Mouse (Mus musculus): Measurements from ENCODE around the gene Ets1. TPM values are rescaled to one million over a fixed set of nuclear protein-coding genes. Genes with fewer than 3 reads are reported as not detected.

Gene Ets1
- polyA plus RNA-seq, 1 experiment from 2014 or later: 115 TPM

- ATAC-seq (ENCODE audit: low read depth): no peak
- Histone ChIP-seq H3K4me3 (ENCODE audit: low read length) (no peak overlapping the region), H3K4me2 (ENCODE audit: low read depth, low read length) (no peak overlapping the region), H3K36me3 (ENCODE audit: control insufficient read depth, insufficient read depth, low read length) (no peaks in the 10 kb centered on the region), H3K9ac (ENCODE audit: low read length) (no peak overlapping the region), H3K4me1 (replicated peaks; ENCODE audit: control insufficient read depth, insufficient read depth, low read length) (peaks cover 6% of the 10 kb centered on the region; the same call in 1 of the 2 replicates), H3K27me3 (ENCODE audit: control insufficient read depth, insufficient read depth, low read depth, low read length) (no peaks in the 10 kb centered on the region), H3K9me3 (ENCODE audit: control insufficient read depth, low read length) (no peaks in the 10 kb centered on the region), H3K27ac (ENCODE audit: low read length) (no peak overlapping the region)
- WGBS: 78% methylated on average over 9 of the region's 9 CpGs
These were observed 21.8 kb upstream of the Ets1 start for GRCm38 (mm10) chr9:32614191-32614590.

DNA sequence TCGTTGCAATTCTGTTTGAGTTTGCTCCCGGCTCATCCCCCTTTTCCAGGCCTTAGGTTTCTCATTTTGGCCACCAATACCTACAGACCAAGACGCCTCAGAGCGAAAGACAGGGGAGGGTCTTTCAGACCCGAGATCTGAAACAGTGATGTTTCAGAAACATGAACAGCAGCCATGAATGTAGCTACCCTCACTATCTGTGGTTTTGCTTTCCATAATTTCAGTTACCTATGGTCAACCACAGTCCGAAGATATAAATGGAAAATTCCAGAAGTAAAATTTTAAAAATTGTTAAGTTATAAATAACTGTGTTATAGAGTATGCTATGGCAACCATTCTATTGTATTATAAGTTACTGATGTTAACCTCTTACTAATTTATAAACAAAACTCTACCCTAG lies 20.6 kb upstream of the Ets1 start:
- Histone ChIP-seq H3K36me3 (ENCODE audit: control insufficient read depth, insufficient read depth, low read length) (no peaks in the 10 kb centered on the region), H3K4me3 (ENCODE audit: low read length) (no peak overlapping the region), H3K9me3 (ENCODE audit: control insufficient read depth, low read length) (no peaks in the 10 kb centered on the region), H3K4me2 (ENCODE audit: low read depth, low read length) (no peak overlapping the region), H3K27me3 (ENCODE audit: control insufficient read depth, insufficient read depth, low read depth, low read length) (no peaks in the 10 kb centered on the region), H3K27ac (ENCODE audit: low read length) (no peak overlapping the region), H3K4me1 (replicated peaks; ENCODE audit: control insufficient read depth, insufficient read depth, low read length) (peaks cover 6% of the 10 kb centered on the region; the same call in 1 of the 2 replicates), H3K9ac (ENCODE audit: low read length) (no peak overlapping the region)
- 85% methylated on average over 6 of the region's 6 CpGs for WGBS
- no peak for ATAC-seq (ENCODE audit: low read depth)

DNA sequence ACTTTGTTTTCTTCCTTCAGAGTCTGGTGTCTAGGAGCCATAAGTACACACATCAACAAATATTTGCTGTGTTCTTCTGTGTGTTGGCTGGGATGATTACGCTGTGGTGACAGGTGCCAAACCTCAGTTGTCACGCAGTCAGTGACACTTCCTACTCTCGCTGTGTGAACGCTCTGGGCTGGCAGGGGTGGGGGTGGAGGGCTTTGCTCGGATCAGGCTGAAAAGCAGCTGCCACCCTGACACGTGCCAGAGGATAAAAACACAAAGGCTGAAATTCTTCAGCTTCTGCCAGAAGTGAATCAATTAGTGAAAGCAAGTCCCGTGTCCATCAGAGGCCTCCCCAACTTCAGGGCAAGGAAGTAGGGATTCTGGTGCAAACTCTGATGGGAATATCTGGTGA lies 20.0 kb upstream of the Ets1 start:
- Histone ChIP-seq H3K4me1 (replicated peaks; ENCODE audit: control insufficient read depth, insufficient read depth, low read length) (peaks cover 6% of the 10 kb centered on the region; the same call in 1 of the 2 replicates), H3K9ac (ENCODE audit: low read length) (no peak overlapping the region), H3K9me3 (ENCODE audit: control insufficient read depth, low read length) (no peaks in the 10 kb centered on the region), H3K27me3 (ENCODE audit: control insufficient read depth, insufficient read depth, low read depth, low read length) (no peaks in the 10 kb centered on the region), H3K36me3 (ENCODE audit: control insufficient read depth, insufficient read depth, low read length) (no peaks in the 10 kb centered on the region), H3K4me2 (ENCODE audit: low read depth, low read length) (no peak overlapping the region), H3K27ac (ENCODE audit: low read length) (no peak overlapping the region), H3K4me3 (ENCODE audit: low read length) (no peak overlapping the region)
- 17% methylated on average over 7 of the region's 7 CpGs for WGBS
- 0 out of 2 replicates have a peak, but pooled peaks have one; percentile 37 for ATAC-seq (ENCODE audit: low read depth)

GRCm38 (mm10) chr9:32616516-32617429 lies 19.2 kb upstream of the Ets1 start:
- peaks cover 6% of the 10 kb centered on the region; the same call in 1 of the 2 replicates for H3K4me1 ChIP-seq (replicated peaks; ENCODE audit: control insufficient read depth, insufficient read depth, low read length)
- 75% methylated on average over 5 of the region's 5 CpGs for WGBS
- no peak for ATAC-seq (ENCODE audit: low read depth)

DNA sequence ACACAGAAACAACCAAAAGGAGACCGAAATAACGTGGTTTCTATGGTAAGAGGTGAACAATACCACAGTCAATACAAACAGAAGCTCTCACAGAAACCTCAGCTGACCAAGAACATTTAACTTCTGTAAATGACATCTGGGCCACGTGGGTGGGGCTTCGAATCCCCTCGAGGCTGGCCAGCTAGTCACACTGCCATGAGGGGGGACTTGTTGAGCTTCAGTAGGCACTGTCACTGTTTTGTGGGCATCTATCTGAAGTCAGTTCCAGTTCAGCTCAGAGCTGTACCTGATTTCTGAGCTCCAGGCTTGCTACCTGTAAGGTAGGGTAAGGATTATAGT lies 18.6 kb upstream of the Ets1 start:
- no peaks in the 10 kb centered on the region for H3K9me3 ChIP-seq (ENCODE audit: control insufficient read depth, low read length)
- H3K4me2 ChIP-seq (ENCODE audit: low read depth, low read length): no peak overlapping the region
- H3K27ac ChIP-seq (ENCODE audit: low read length): no peak overlapping the region
- H3K27me3 ChIP-seq (ENCODE audit: control insufficient read depth, insufficient read depth, low read depth, low read length): no peaks in the 10 kb centered on the region
- no peak overlapping the region for H3K4me3 ChIP-seq (ENCODE audit: low read length)
- ATAC-seq (ENCODE audit: low read depth): no peak
- 59% methylated on average over 5 of the region's 5 CpGs for WGBS
- H3K9ac ChIP-seq (ENCODE audit: low read length): no peak overlapping the region
- peaks cover 6% of the 10 kb centered on the region; the same call in 1 of the 2 replicates for H3K4me1 ChIP-seq (replicated peaks; ENCODE audit: control insufficient read depth, insufficient read depth, low read length)
- no peaks in the 10 kb centered on the region for H3K36me3 ChIP-seq (ENCODE audit: control insufficient read depth, insufficient read depth, low read length)

More at GRCm38 (mm10) chr9:32616516-32617429, 19.2 kb upstream of the Ets1 start:
- no peak overlapping the region for H3K27ac ChIP-seq (ENCODE audit: low read length)
- H3K4me3 ChIP-seq (ENCODE audit: low read length): no peak overlapping the region
- no peaks in the 10 kb centered on the region for H3K27me3 ChIP-seq (ENCODE audit: control insufficient read depth, insufficient read depth, low read depth, low read length)
- H3K9ac ChIP-seq (ENCODE audit: low read length): no peak overlapping the region
- no peaks in the 10 kb centered on the region for H3K9me3 ChIP-seq (ENCODE audit: control insufficient read depth, low read length)
- no peak overlapping the region for H3K4me2 ChIP-seq (ENCODE audit: low read depth, low read length)
- H3K36me3 ChIP-seq (ENCODE audit: control insufficient read depth, insufficient read depth, low read length): no peaks in the 10 kb centered on the region

- no peaks in the 10 kb centered on the region for H3K27me3 ChIP-seq (ENCODE audit: control insufficient read depth, insufficient read depth, low read depth, low read length)
- peak; percentile 81 for ATAC-seq (ENCODE audit: low read depth)
- H3K9ac ChIP-seq (ENCODE audit: low read length): no peak overlapping the region
- peaks cover 6% of the 10 kb centered on the region; the same call in 1 of the 2 replicates for H3K4me1 ChIP-seq (replicated peaks; ENCODE audit: control insufficient read depth, insufficient read depth, low read length)
- H3K4me2 ChIP-seq (ENCODE audit: low read depth, low read length): no peak overlapping the region
- no peaks in the 10 kb centered on the region for H3K36me3 ChIP-seq (ENCODE audit: control insufficient read depth, insufficient read depth, low read length)
- H3K4me3 ChIP-seq (ENCODE audit: low read length): no peak overlapping the region
- no peak overlapping the region for H3K27ac ChIP-seq (ENCODE audit: low read length)
- H3K9me3 ChIP-seq (ENCODE audit: control insufficient read depth, low read length): no peaks in the 10 kb centered on the region
- 71% methylated on average over 9 of the region's 9 CpGs for WGBS
These were observed 17.4 kb upstream of the Ets1 start for GRCm38 (mm10) chr9:32618544-32619120.

DNA sequence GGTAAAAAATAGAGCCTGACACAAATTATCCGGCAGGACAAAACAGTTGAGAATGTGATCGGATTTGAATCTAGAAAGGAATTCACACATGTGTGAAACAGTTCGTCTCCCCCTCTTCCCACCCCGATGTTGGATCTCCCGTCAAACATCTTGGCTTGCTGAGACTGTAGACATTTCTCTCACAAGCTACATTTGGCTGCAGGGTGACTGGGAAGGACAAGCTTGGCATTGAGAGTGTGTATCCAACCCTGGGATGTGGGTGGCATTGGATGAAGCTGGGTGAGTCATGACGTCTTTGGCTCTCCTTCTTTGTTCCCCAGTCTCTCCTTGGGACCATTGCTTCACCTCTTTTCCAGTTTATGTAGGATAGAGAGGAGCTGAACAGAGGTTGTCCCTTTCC lies 16.4 kb upstream of the Ets1 start:
- Histone ChIP-seq H3K4me1 (replicated peaks; ENCODE audit: control insufficient read depth, insufficient read depth, low read length) (peaks cover 4% of the 10 kb centered on the region; the same call in 1 of the 2 replicates), H3K9ac (ENCODE audit: low read length) (no peak overlapping the region), H3K4me2 (ENCODE audit: low read depth, low read length) (no peak overlapping the region), H3K36me3 (ENCODE audit: control insufficient read depth, insufficient read depth, low read length) (no peaks in the 10 kb centered on the region), H3K27ac (ENCODE audit: low read length) (no peak overlapping the region), H3K27me3 (ENCODE audit: control insufficient read depth, insufficient read depth, low read depth, low read length) (no peaks in the 10 kb centered on the region), H3K9me3 (ENCODE audit: control insufficient read depth, low read length) (no peaks in the 10 kb centered on the region), H3K4me3 (ENCODE audit: low read length) (no peak overlapping the region)
- 81% methylated on average over 6 of the region's 6 CpGs for WGBS
- ATAC-seq (ENCODE audit: low read depth): no peak

DNA sequence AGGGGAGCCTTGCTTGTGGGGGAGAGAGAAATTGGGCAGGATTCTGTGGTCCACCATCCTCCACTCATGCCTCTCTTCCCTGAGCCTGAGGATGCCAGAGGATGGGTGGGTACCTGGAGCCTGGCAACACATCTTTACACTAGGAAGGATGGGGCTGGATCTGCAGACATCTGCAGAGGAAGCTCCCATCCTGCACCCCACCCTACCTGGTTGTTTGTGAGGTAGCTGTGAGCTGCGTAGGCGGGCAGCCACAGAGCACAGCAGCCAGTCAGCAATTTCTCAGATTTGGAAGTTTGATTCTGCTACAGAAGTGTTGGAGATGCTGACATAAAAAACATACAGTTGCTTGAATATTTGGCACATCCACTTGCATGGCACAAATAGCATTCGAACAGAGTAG lies 15.6 kb upstream of the Ets1 start:
- H3K4me3 ChIP-seq (ENCODE audit: low read length): no peak overlapping the region
- no peaks in the 10 kb centered on the region for H3K36me3 ChIP-seq (ENCODE audit: control insufficient read depth, insufficient read depth, low read length)
- peaks cover 4% of the 10 kb centered on the region; the same call in 1 of the 2 replicates for H3K4me1 ChIP-seq (replicated peaks; ENCODE audit: control insufficient read depth, insufficient read depth, low read length)
- H3K9ac ChIP-seq (ENCODE audit: low read length): no peak overlapping the region
- no peak overlapping the region for H3K4me2 ChIP-seq (ENCODE audit: low read depth, low read length)
- no peaks in the 10 kb centered on the region for H3K27me3 ChIP-seq (ENCODE audit: control insufficient read depth, insufficient read depth, low read depth, low read length)
- no peak for ATAC-seq (ENCODE audit: low read depth)
- H3K27ac ChIP-seq (ENCODE audit: low read length): no peak overlapping the region
- no peaks in the 10 kb centered on the region for H3K9me3 ChIP-seq (ENCODE audit: control insufficient read depth, low read length)
- WGBS: 92% methylated on average over 3 of the region's 3 CpGs

DNA sequence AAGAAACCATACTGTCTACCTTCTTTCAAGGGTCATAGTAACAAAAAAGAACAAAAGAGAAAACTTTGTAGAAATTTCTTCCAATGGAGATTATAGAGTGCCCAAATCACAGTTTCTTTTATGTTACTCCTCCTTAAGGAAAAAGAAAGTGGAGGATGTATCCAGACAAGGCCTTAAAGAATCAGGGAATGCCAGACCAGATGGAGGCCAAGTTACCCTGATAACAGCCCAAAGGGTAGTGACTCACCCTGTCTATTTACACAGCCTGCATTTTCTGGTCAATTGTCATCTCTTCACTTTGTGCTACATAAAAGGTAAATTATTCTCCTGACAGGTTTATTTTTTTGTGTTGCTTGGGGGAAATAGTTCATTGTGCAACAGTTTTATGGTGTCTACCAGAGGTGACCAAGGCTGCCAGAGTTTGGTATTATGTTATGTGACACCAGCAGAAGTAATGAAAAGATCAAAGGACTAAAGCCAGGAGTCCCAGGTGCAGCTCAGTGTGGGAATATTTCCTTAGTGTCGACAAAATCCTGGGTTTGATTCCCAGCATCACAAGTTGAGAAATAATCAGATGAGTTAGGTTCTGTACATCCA lies 6.5 kb upstream of the Ets1 start:
- Histone ChIP-seq H3K9me3 (ENCODE audit: control insufficient read depth, low read length) (no peaks in the 10 kb centered on the region), H3K4me1 (replicated peaks; ENCODE audit: control insufficient read depth, insufficient read depth, low read length) (no peaks in the 10 kb centered on the region), H3K4me2 (ENCODE audit: low read depth, low read length) (no peak overlapping the region), H3K36me3 (ENCODE audit: control insufficient read depth, insufficient read depth, low read length) (no peaks in the 10 kb centered on the region), H3K27ac (ENCODE audit: low read length) (no peak overlapping the region), H3K27me3 (ENCODE audit: control insufficient read depth, insufficient read depth, low read depth, low read length) (no peaks in the 10 kb centered on the region), H3K9ac (ENCODE audit: low read length) (no peak overlapping the region), H3K4me3 (ENCODE audit: low read length) (no peak overlapping the region)
- WGBS: 39% methylated on average over 1 of the region's 1 CpGs
- no peak for ATAC-seq (ENCODE audit: low read depth)
